Mouse (Mus musculus): ENCODE results near the gene Nxph4. TPM values are rescaled to one million over a fixed set of nuclear protein-coding genes. Genes with fewer than 3 reads are reported as not detected.

Gene Nxph4
- polyA plus RNA-seq, 1 experiment from 2014 or later: 0.44 TPM

GRCm38 (mm10) chr10:127537854-127538583 lies 3.7 kb upstream of the Nxph4 start:
- peaks cover 27% of the 10 kb centered on the region for H3K27me3 ChIP-seq (replicated peaks; ENCODE audit: insufficient read depth, low read length)
- H3K4me1 ChIP-seq (ENCODE audit: insufficient read depth, low read depth, low read length): peaks cover 4% of the 10 kb centered on the region; the same call in 1 of the 2 replicates
- no peak overlapping the region for H3K4me2 ChIP-seq (replicated peaks; ENCODE audit: low read depth, low read length)
- TF ChIP-seq EP300 (IDR thresholded peaks at IDR 0.05) (no peak), CTCF (IDR thresholded peaks at IDR 0.05) (peak; percentile 96)
- 31% methylated on average over 7 of the region's 7 CpGs for WGBS
- H3K4me3 ChIP-seq (ENCODE audit: low read depth, low read length): no peak overlapping the region
- DNase-seq (ENCODE audit: low spot score) (peak; percentile 86), ATAC-seq (peak; percentile 38)
- no peaks in the 10 kb centered on the region for H3K9me3 ChIP-seq (ENCODE audit: low read length)
- H3K9ac ChIP-seq (replicated peaks; ENCODE audit: low read depth): no peak overlapping the region
- no peak overlapping the region for H3K27ac ChIP-seq (ENCODE audit: low read length)
- peaks cover 7% of the 10 kb centered on the region for H3K36me3 ChIP-seq (ENCODE audit: insufficient read depth, low read length)

- Histone ChIP-seq H3K9ac (replicated peaks; ENCODE audit: low read depth) (no peak overlapping the region), H3K4me2 (replicated peaks; ENCODE audit: low read depth, low read length) (no peak overlapping the region), H3K36me3 (ENCODE audit: insufficient read depth, low read length) (peaks cover 7% of the 10 kb centered on the region), H3K9me3 (ENCODE audit: low read length) (no peaks in the 10 kb centered on the region), H3K4me3 (ENCODE audit: low read depth, low read length) (no peak overlapping the region), H3K27me3 (replicated peaks; ENCODE audit: insufficient read depth, low read length) (peaks cover 38% of the 10 kb centered on the region), H3K27ac (ENCODE audit: low read length) (no peak overlapping the region), H3K4me1 (ENCODE audit: insufficient read depth, low read depth, low read length) (peaks cover 4% of the 10 kb centered on the region; the same call in 1 of the 2 replicates)
- peak; percentile 72 for DNase-seq (ENCODE audit: low spot score)
- peak; percentile 62 for TF ChIP-seq CTCF (IDR thresholded peaks at IDR 0.05)
- no peak for TF ChIP-seq EP300 (IDR thresholded peaks at IDR 0.05)
- no peak for ATAC-seq
- WGBS: 10% methylated on average over 8 of the region's 8 CpGs
Observed at GRCm38 (mm10) chr10:127536586-127537314, 2.4 kb upstream of the Nxph4 start.

GRCm38 (mm10) chr10:127534929-127535384 lies 598 bp upstream of the Nxph4 start:
- Histone ChIP-seq H3K27me3 (replicated peaks; ENCODE audit: insufficient read depth, low read length) (peaks cover 53% of the 10 kb centered on the region), H3K9me3 (ENCODE audit: low read length) (no peaks in the 10 kb centered on the region), H3K4me2 (replicated peaks; ENCODE audit: low read depth, low read length) (peak overlapping the region; percentile 68), H3K9ac (replicated peaks; ENCODE audit: low read depth) (no peak overlapping the region), H3K36me3 (ENCODE audit: insufficient read depth, low read length) (peaks cover under 1% of the 10 kb centered on the region; the same call in 1 of the 2 replicates), H3K4me3 (ENCODE audit: low read depth, low read length) (peak overlapping the region; percentile 41; the same call in 1 of the 2 replicates), H3K4me1 (ENCODE audit: insufficient read depth, low read depth, low read length) (peaks cover 4% of the 10 kb centered on the region; the same call in 1 of the 2 replicates), H3K27ac (ENCODE audit: low read length) (no peak overlapping the region)
- 3% methylated on average over 23 of the region's 30 CpGs for WGBS
- TF ChIP-seq CTCF (IDR thresholded peaks at IDR 0.05): no peak
- TF ChIP-seq EP300 (IDR thresholded peaks at IDR 0.05): no peak
- ATAC-seq (peak; percentile 2; the same call in 1 of the 2 replicates), DNase-seq (ENCODE audit: low spot score) (no peak)

- H3K4me2 ChIP-seq (replicated peaks; ENCODE audit: low read depth, low read length): no peak overlapping the region
- no peak for DNase-seq (ENCODE audit: low spot score)
- peaks cover 8% of the 10 kb centered on the region; the same call in 1 of the 2 replicates for H3K4me1 ChIP-seq (ENCODE audit: insufficient read depth, low read depth, low read length)
- ATAC-seq: no peak
- H3K9ac ChIP-seq (replicated peaks; ENCODE audit: low read depth): no peak overlapping the region
- H3K27me3 ChIP-seq (replicated peaks; ENCODE audit: insufficient read depth, low read length): peaks cover 86% of the 10 kb centered on the region
- H3K36me3 ChIP-seq (ENCODE audit: insufficient read depth, low read length): no peaks in the 10 kb centered on the region
- TF ChIP-seq EP300 (IDR thresholded peaks at IDR 0.05) (no peak), CTCF (IDR thresholded peaks at IDR 0.05) (no peak)
- H3K4me3 ChIP-seq (ENCODE audit: low read depth, low read length): no peak overlapping the region
- no peak overlapping the region for H3K27ac ChIP-seq (ENCODE audit: low read length)
- WGBS: 8% methylated on average over 4 of the region's 4 CpGs
- no peaks in the 10 kb centered on the region for H3K9me3 ChIP-seq (ENCODE audit: low read length)
Observed at GRCm38 (mm10) chr10:127531548-127531947, 2.8 kb downstream of the Nxph4 start.

- Histone ChIP-seq H3K9me3 (ENCODE audit: low read length) (no peaks in the 10 kb centered on the region), H3K4me3 (ENCODE audit: low read depth, low read length) (no peak overlapping the region), H3K27ac (ENCODE audit: low read length) (no peak overlapping the region), H3K9ac (replicated peaks; ENCODE audit: low read depth) (no peak overlapping the region), H3K4me1 (ENCODE audit: insufficient read depth, low read depth, low read length) (peaks cover 10% of the 10 kb centered on the region; the same call in 1 of the 2 replicates), H3K36me3 (ENCODE audit: insufficient read depth, low read length) (no peaks in the 10 kb centered on the region), H3K27me3 (replicated peaks; ENCODE audit: insufficient read depth, low read length) (peaks cover 85% of the 10 kb centered on the region), H3K4me2 (replicated peaks; ENCODE audit: low read depth, low read length) (no peak overlapping the region)
- 2% methylated on average over 15 of the region's 25 CpGs for WGBS
- ATAC-seq (no peak), DNase-seq (ENCODE audit: low spot score) (no peak)
- TF ChIP-seq CTCF (IDR thresholded peaks at IDR 0.05) (no peak), EP300 (IDR thresholded peaks at IDR 0.05) (no peak)
Observed at GRCm38 (mm10) chr10:127530945-127531344, 3.4 kb downstream of the Nxph4 start.

- Histone ChIP-seq H3K36me3 (ENCODE audit: insufficient read depth, low read length) (no peaks in the 10 kb centered on the region), H3K9ac (replicated peaks; ENCODE audit: low read depth) (no peak overlapping the region), H3K4me1 (ENCODE audit: insufficient read depth, low read depth, low read length) (0 out of 2 replicates have a peak, but pooled peaks cover 5% of the 10 kb centered on the region), H3K9me3 (ENCODE audit: low read length) (no peaks in the 10 kb centered on the region), H3K27ac (ENCODE audit: low read length) (no peak overlapping the region), H3K27me3 (replicated peaks; ENCODE audit: insufficient read depth, low read length) (peaks cover 75% of the 10 kb centered on the region), H3K4me3 (ENCODE audit: low read depth, low read length) (no peak overlapping the region), H3K4me2 (replicated peaks; ENCODE audit: low read depth, low read length) (no peak overlapping the region)
- no peak for DNase-seq (ENCODE audit: low spot score)
- WGBS: 8% methylated on average over 17 of the region's 17 CpGs
- no peak for TF ChIP-seq CTCF (IDR thresholded peaks at IDR 0.05)
- TF ChIP-seq EP300 (IDR thresholded peaks at IDR 0.05): no peak
- ATAC-seq: no peak
Observed at GRCm38 (mm10) chr10:127527481-127527880, 6.9 kb downstream of the Nxph4 start.
